Mouse (Mus musculus) thymus, adult 2 months (tissue): Measurements from ENCODE around the gene Macrod2.

Experiments used
- CTCF ChIP-seq: fragments of 200-500 bp; IDR thresholded peaks from 2 replicates; pipeline ENCODE4 v1.5.1; 2012; ENCODE audit warnings: mild to moderate bottlenecking, control low read depth, low read length, moderate library complexity, borderline replicate concordance; ENCODE audit not compliant: control insufficient read depth, poor library complexity, insufficient read depth; ENCODE audit errors: extremely low read depth
- POLR2A ChIP-seq: fragments of 200-500 bp; IDR thresholded peaks from 2 replicates; pipeline ENCODE4 v1.6.1; 2012; ENCODE audit warnings: mild to moderate bottlenecking, low read length, control low read depth, moderate library complexity; ENCODE audit not compliant: control insufficient read depth, poor library complexity, insufficient read depth; ENCODE audit errors: extremely low read depth

- TF ChIP-seq CTCF (no peak), POLR2A (no peak)
These were observed 81.8 kb downstream of the Macrod2 start for GRCm38 (mm10) chr2:140476891-140477290.
